Mouse (Mus musculus): Measurements from ENCODE around the gene Gprc5a. TPM values are rescaled to one million over a fixed set of nuclear protein-coding genes. Genes with fewer than 3 reads are reported as not detected.

The Gprc5a gene
- polyA plus RNA-seq, 1 experiment from 2014 or later = 9.8 TPM

GRCm38 (mm10) chr6:135090661-135091060 is 25.2 kb downstream of the Gprc5a start:
- DNase-seq (ENCODE audit: low spot score) (no peak), ATAC-seq (ENCODE audit: low FRiP score, low TSS enrichment) (no peak)
- 71% methylated on average over 4 of the region's 4 CpGs for WGBS
- no peak overlapping the region for H3K9ac ChIP-seq (ENCODE audit: low read length)
- no peak overlapping the region for H3K4me3 ChIP-seq (ENCODE audit: low read depth, low read length)
- H3K27ac ChIP-seq (replicated peaks) = no peak overlapping the region
- H3K4me1 ChIP-seq (replicated peaks; ENCODE audit: control insufficient read depth, insufficient read depth) = no peaks in the 10 kb centered on the region
- H3K27me3 ChIP-seq (ENCODE audit: control insufficient read depth, insufficient read depth, low read length) = no peaks in the 10 kb centered on the region
- H3K9me3 ChIP-seq (ENCODE audit: control insufficient read depth, low read length) = no peaks in the 10 kb centered on the region
- TF ChIP-seq CTCF (IDR thresholded peaks at IDR 0.05; ENCODE audit: low read depth) = no peak
- no peak for TF ChIP-seq EP300 (optimal IDR thresholded peaks at IDR 0.05)
- no peak overlapping the region for H3K4me2 ChIP-seq (replicated peaks; ENCODE audit: low read depth)
- H3K36me3 ChIP-seq (ENCODE audit: control insufficient read depth, insufficient read depth, low read length) = no peaks in the 10 kb centered on the region

DNA sequence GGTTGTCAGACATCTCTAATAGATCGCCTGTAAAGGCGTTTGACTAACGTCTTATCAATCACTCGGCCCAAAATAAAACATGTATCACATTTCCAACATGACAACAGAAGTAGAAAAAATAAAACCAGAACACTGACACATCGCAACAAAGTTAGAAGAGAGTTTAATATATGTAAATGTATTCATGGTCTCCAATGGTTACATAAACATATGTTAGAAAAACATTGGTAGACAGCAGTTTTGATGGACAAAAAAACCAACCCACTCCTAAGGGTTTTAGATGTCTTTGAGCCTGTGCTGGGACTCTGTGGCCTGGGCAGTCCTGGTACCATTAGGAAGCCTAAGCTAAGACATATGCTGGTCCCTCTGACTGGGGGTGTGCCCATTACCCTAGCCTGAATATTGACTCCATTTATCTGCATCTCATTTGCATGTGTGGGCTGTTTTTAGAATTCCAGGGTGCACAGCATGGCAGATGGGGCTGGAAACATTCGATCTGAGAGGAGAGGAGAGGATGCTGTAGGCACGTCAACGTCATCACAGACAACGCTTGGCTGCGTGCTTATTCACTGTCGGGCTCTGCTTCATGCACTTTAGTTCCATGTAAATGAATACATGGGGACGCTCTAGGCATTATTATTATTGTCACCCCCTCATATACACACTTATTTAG is 27.5 kb downstream of the Gprc5a start:
- Histone ChIP-seq H3K9me3 (ENCODE audit: control insufficient read depth, low read length) (no peaks in the 10 kb centered on the region), H3K36me3 (ENCODE audit: control insufficient read depth, insufficient read depth, low read length) (no peaks in the 10 kb centered on the region), H3K27me3 (ENCODE audit: control insufficient read depth, insufficient read depth, low read length) (no peaks in the 10 kb centered on the region), H3K27ac (replicated peaks) (no peak overlapping the region), H3K4me3 (ENCODE audit: low read depth, low read length) (no peak overlapping the region), H3K4me2 (replicated peaks; ENCODE audit: low read depth) (no peak overlapping the region), H3K9ac (ENCODE audit: low read length) (no peak overlapping the region), H3K4me1 (replicated peaks; ENCODE audit: control insufficient read depth, insufficient read depth) (no peaks in the 10 kb centered on the region)
- ATAC-seq (ENCODE audit: low FRiP score, low TSS enrichment) (no peak), DNase-seq (ENCODE audit: low spot score) (no peak)
- WGBS = 87% methylated on average over 12 of the region's 12 CpGs
- TF ChIP-seq CTCF (IDR thresholded peaks at IDR 0.05; ENCODE audit: low read depth) = no peak

DNA sequence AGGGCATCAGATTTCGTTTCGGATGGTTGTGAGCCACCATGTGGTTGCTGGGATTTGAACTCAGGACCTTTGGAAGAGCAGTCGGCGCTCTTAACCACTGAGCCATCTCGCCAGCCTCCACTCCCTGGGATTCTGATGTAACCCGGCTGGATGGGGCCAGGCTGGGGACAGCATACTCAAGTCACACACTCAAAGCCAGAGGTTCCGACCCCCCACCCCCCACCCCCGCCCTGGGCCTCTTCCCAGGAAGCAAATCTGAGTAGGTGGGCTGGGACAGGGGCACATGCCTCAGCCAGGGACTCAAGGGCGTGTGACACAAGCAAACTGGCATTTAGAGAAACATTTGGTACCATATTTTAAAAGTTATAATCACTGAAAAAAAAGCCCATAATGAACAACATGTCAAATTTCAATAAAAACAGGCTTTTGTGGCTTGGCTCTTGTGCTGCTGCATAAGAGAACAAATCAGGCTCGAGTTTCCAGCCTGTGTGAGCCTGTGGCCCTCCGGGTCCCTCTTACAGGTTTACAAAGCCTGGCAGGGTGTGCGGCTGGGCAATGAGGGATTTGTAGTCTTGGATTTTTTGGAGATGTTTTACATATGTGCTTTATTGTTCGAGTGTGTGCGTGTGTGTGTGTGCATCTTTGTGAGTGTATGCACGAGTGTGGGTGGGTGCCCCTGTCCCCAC is 35.5 kb downstream of the Gprc5a start:
- H3K9ac ChIP-seq (ENCODE audit: low read length) = no peak overlapping the region

DNA sequence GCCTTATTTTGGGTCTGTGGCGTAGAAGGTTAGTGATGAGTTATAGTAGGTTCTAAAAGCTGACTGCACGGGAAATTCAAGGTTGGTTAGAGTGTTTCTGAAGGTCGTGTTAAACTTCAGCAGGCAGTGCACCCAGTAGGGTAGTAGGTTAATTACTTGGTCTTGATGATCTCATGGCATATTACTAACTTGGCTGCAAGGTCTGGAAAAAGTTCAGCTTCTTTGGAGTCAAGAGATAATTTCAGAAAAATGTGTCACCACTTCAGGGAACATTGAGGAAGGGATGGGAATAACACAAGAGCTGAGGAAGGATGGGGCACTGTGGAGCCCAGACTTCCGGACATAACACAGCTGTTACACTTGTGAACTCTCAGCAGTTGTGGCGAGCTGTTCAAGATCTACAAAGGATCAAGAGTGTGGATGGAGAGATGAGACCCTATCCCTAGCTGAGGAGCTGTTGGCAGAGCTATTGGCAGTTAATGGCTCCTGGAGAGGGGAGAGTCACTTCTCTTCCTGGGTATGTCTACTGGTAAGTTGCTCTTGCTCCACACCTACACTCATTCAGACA is 37.4 kb downstream of the Gprc5a start:
- no peak overlapping the region for H3K4me3 ChIP-seq (ENCODE audit: low read depth, low read length)
- 70% methylated on average over 5 of the region's 5 CpGs for WGBS
- H3K27ac ChIP-seq (replicated peaks) = no peak overlapping the region
- ATAC-seq (ENCODE audit: low FRiP score, low TSS enrichment) = no peak
- no peak overlapping the region for H3K9ac ChIP-seq (ENCODE audit: low read length)
- no peak for TF ChIP-seq EP300 (optimal IDR thresholded peaks at IDR 0.05)
- no peak for TF ChIP-seq CTCF (IDR thresholded peaks at IDR 0.05; ENCODE audit: low read depth)
- no peaks in the 10 kb centered on the region for H3K4me1 ChIP-seq (replicated peaks; ENCODE audit: control insufficient read depth, insufficient read depth)
- H3K4me2 ChIP-seq (replicated peaks; ENCODE audit: low read depth) = no peak overlapping the region
- DNase-seq (ENCODE audit: low spot score) = no peak
- no peaks in the 10 kb centered on the region for H3K9me3 ChIP-seq (ENCODE audit: control insufficient read depth, low read length)
- no peaks in the 10 kb centered on the region for H3K36me3 ChIP-seq (ENCODE audit: control insufficient read depth, insufficient read depth, low read length)
- H3K27me3 ChIP-seq (ENCODE audit: control insufficient read depth, insufficient read depth, low read length) = no peaks in the 10 kb centered on the region

More for the DNA sequence above, 35.5 kb downstream of the Gprc5a start:
- Histone ChIP-seq H3K4me2 (replicated peaks; ENCODE audit: low read depth) (no peak overlapping the region), H3K27ac (replicated peaks) (no peak overlapping the region), H3K9me3 (ENCODE audit: control insufficient read depth, low read length) (no peaks in the 10 kb centered on the region), H3K27me3 (ENCODE audit: control insufficient read depth, insufficient read depth, low read length) (no peaks in the 10 kb centered on the region), H3K4me1 (replicated peaks; ENCODE audit: control insufficient read depth, insufficient read depth) (no peaks in the 10 kb centered on the region), H3K36me3 (ENCODE audit: control insufficient read depth, insufficient read depth, low read length) (no peaks in the 10 kb centered on the region), H3K4me3 (ENCODE audit: low read depth, low read length) (no peak overlapping the region)
- no peak for TF ChIP-seq EP300 (optimal IDR thresholded peaks at IDR 0.05)
- no peak for TF ChIP-seq CTCF (IDR thresholded peaks at IDR 0.05; ENCODE audit: low read depth)
- ATAC-seq (ENCODE audit: low FRiP score, low TSS enrichment) (no peak), DNase-seq (ENCODE audit: low spot score) (no peak)
- WGBS = 71% methylated on average over 15 of the region's 15 CpGs

GRCm38 (mm10) chr6:135107014-135107413 is 41.6 kb downstream of the Gprc5a start:
- H3K27ac ChIP-seq (replicated peaks) = no peak overlapping the region
- H3K27me3 ChIP-seq (ENCODE audit: control insufficient read depth, insufficient read depth, low read length) = no peaks in the 10 kb centered on the region
- H3K4me3 ChIP-seq (ENCODE audit: low read depth, low read length) = no peak overlapping the region
- no peak for DNase-seq (ENCODE audit: low spot score)
- no peaks in the 10 kb centered on the region for H3K9me3 ChIP-seq (ENCODE audit: control insufficient read depth, low read length)
- H3K4me2 ChIP-seq (replicated peaks; ENCODE audit: low read depth) = no peak overlapping the region
- no peak for TF ChIP-seq CTCF (IDR thresholded peaks at IDR 0.05; ENCODE audit: low read depth)
- no peak for TF ChIP-seq EP300 (optimal IDR thresholded peaks at IDR 0.05)
- H3K9ac ChIP-seq (ENCODE audit: low read length) = no peak overlapping the region
- no peak for ATAC-seq (ENCODE audit: low FRiP score, low TSS enrichment)
- no peaks in the 10 kb centered on the region for H3K36me3 ChIP-seq (ENCODE audit: control insufficient read depth, insufficient read depth, low read length)
- H3K4me1 ChIP-seq (replicated peaks; ENCODE audit: control insufficient read depth, insufficient read depth) = no peaks in the 10 kb centered on the region
- WGBS = 90% methylated on average over 6 of the region's 6 CpGs
